Mouse (Mus musculus) bone marrow, adult 2 months (tissue): Measurements from ENCODE around the gene Ccdc180. TPM values are rescaled to one million over a fixed set of nuclear protein-coding genes. Genes with fewer than 3 reads are reported as not detected.

Experiments
- H3K27ac ChIP-seq: fragments of 200-500 bp; 2 replicates; pipeline ENCODE4 v1.5.1; 2012; ENCODE audit warnings: low read depth, mild to moderate bottlenecking, control low read depth, inconsistent platforms, low read length; ENCODE audit not compliant: control insufficient read depth, poor library complexity, insufficient read depth
- H3K4me1 ChIP-seq: fragments of 200-500 bp; 2 replicates; pipeline ENCODE4 v1.6.1; 2011; ENCODE audit warnings: low read length; ENCODE audit not compliant: control insufficient read depth, insufficient read depth
- H3K4me3 ChIP-seq: fragments of 200-500 bp; replicated peaks from 2 replicates; pipeline ENCODE3; 2011; ENCODE audit warnings: mild to moderate bottlenecking, low read depth, low read length, control low read depth; ENCODE audit not compliant: control insufficient read depth
- CTCF ChIP-seq: fragments of 200-500 bp; IDR thresholded peaks from 2 replicates; pipeline ENCODE4 v1.5.1; 2011; ENCODE audit warnings: low read length, control low read depth; ENCODE audit not compliant: control insufficient read depth, insufficient read depth
- POLR2A ChIP-seq: fragments of 200-500 bp; IDR thresholded peaks from 2 replicates; pipeline ENCODE4 v1.6.1; 2011; ENCODE audit warnings: low read depth, mild to moderate bottlenecking, control low read depth, low read length, borderline replicate concordance; ENCODE audit not compliant: control insufficient read depth
- WGBS: fragments of 180-500 bp; shearing (Covaris S2); methylation state at CpG from one replicate; pipeline ENCODE4 v1.1.7; 2018; 5-methylcytosine and 5-hydroxymethylcytosine counted together
- polyA plus RNA-seq: library from polyadenylated mRNA; stranded (reverse); fragments of >200 nt; gene quantifications from 2 replicates; pipeline ENCODE4 v1.2.4, GENCODE M21; 2011; ENCODE audit warnings: low replicate concordance; ENCODE audit not compliant: missing spikeins, insufficient read depth, insufficient read length

The Ccdc180 gene
- polyA plus RNA-seq, 1 experiment, result 1.4 TPM

GRCm38 (mm10) chr4:45889487-45889886 lies 616 bp upstream of the Ccdc180 start:
- no peaks in the 10 kb centered on the region for H3K4me1 ChIP-seq
- 49% methylated on average over 6 of the region's 6 CpGs for WGBS
- TF ChIP-seq CTCF (no peak), POLR2A (no peak)

DNA sequence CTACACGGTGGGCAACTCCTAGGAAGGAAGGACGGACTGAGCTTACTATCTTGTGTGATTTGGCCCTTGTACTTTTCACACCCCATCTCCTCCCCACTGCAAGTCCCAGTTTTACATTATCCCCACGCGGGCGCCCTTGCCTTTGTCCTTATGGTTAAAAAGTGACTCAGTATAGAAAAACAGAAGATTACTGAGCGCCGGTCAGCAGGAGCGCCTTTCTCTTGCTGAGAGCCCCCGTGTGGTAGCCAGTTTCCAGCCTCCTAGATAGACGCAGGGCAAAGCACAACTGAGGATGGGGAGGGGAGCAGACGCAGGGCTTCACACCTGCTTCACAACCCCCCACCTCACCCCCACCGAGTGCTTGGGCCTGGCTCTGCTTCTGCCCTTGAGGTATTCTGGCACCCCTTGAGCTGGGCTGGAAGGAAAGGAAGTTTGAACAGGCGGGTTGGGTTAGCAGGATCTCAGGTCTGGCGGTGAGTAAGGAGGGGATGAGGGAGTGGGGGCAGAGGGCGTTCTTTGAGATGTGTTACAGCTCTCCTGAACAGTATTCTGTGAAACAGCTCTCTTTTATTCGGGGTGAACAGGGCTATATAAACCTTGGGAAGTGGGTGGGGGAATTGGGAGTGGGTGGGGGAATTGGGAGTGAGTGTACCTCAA lies 6.5 kb downstream of the Ccdc180 start:
- Histone ChIP-seq H3K27ac (no peak overlapping the region), H3K4me3 (no peak overlapping the region), H3K4me1 (no peaks in the 10 kb centered on the region)
- no peak for TF ChIP-seq CTCF
- TF ChIP-seq POLR2A, result no peak
- 45% methylated on average over 16 of the region's 16 CpGs for WGBS

More at GRCm38 (mm10) chr4:45889487-45889886, 616 bp upstream of the Ccdc180 start:
- Histone ChIP-seq H3K4me3 (no peak overlapping the region), H3K27ac (peak overlapping the region; percentile 39)

DNA sequence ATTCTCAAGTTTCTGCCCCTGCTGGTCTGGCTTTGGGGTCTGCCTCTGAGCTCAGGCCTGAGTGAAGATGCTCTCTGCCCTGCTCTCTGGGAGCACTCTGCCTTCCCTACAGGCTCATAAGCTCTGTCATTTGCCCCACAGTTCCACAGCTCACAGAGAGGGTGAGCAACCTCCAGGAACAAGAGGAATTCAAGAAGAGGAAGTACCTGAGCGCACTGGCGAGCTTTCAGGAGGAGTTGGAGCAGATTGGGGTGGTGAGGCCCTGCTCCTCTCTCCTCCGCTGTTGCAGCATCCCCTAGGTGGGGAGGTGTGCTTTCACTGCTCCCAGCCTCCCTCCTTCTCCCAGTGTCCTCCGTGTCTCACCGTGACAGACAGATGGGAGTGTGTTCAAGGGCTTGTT lies 8.3 kb downstream of the Ccdc180 start:
- H3K27ac ChIP-seq, result no peak overlapping the region
- WGBS, result 17% methylated on average over 5 of the region's 5 CpGs
- TF ChIP-seq POLR2A (no peak), CTCF (no peak)
- H3K4me1 ChIP-seq, result no peaks in the 10 kb centered on the region
- no peak overlapping the region for H3K4me3 ChIP-seq

- Histone ChIP-seq H3K4me3 (no peak overlapping the region), H3K27ac (no peak overlapping the region), H3K4me1 (no peaks in the 10 kb centered on the region)
- 87% methylated on average over 13 of the region's 13 CpGs for WGBS
- TF ChIP-seq CTCF (no peak), POLR2A (no peak)
Measured at GRCm38 (mm10) chr4:45909256-45909655, 19.2 kb downstream of the Ccdc180 start.

- no peak overlapping the region for H3K27ac ChIP-seq
- 59% methylated on average over 4 of the region's 4 CpGs for WGBS
- H3K4me1 ChIP-seq, result no peaks in the 10 kb centered on the region
- TF ChIP-seq POLR2A (no peak), CTCF (no peak)
- no peak overlapping the region for H3K4me3 ChIP-seq
Measured at GRCm38 (mm10) chr4:45909924-45910323, 19.8 kb downstream of the Ccdc180 start.

DNA sequence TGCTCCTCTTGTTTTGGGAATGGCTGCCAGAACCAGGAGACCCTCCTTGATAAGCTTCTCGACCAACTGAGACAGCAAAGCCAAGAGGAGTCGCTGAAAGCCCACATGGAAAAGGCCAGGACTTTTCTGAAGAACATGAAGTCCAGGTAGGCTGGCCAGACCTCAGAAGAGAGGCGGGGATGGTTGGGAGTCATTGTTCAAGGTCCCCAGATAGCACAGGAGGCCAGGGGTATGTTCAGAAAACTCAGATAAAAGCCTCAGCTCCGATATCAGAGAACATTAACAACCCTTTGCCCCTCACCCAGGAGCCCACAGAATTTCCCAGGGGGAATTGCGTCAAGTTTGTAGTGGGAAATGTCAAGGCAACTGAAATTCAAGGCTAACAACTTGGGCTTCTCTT lies 21.2 kb downstream of the Ccdc180 start:
- 69% methylated on average over 5 of the region's 5 CpGs for WGBS
- H3K4me1 ChIP-seq, result no peaks in the 10 kb centered on the region
- H3K27ac ChIP-seq, result no peak overlapping the region
- H3K4me3 ChIP-seq, result no peak overlapping the region
- no peak for TF ChIP-seq CTCF
- no peak for TF ChIP-seq POLR2A

DNA sequence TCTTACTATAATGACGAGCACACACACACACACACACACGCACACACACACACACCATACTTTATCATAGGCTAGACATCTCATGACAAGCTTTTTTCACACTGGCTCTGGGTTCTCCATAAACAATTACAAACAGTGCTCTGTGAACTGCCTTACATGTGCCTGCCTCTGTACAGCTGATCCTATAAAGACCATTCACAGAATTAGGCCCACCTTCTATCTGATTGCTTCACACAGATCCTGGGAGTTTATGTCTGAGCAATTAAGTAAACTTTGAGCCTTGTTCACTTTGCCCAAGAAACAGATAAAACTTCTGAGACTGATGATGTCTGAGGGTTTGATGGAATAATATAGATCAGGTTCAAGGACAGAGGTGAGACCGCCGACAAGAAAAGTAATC lies 21.8 kb downstream of the Ccdc180 start:
- TF ChIP-seq CTCF (no peak), POLR2A (no peak)
- Histone ChIP-seq H3K4me1 (no peaks in the 10 kb centered on the region), H3K27ac (no peak overlapping the region), H3K4me3 (no peak overlapping the region)
- WGBS, result 78% methylated on average over 4 of the region's 4 CpGs

GRCm38 (mm10) chr4:45917091-45917490 lies 27.0 kb downstream of the Ccdc180 start:
- no peak for TF ChIP-seq POLR2A
- no peak for TF ChIP-seq CTCF
- no peak overlapping the region for H3K27ac ChIP-seq
- no peaks in the 10 kb centered on the region; the same call in 1 of the 2 replicates for H3K4me1 ChIP-seq
- 74% methylated on average over 7 of the region's 7 CpGs for WGBS
- no peak overlapping the region for H3K4me3 ChIP-seq

DNA sequence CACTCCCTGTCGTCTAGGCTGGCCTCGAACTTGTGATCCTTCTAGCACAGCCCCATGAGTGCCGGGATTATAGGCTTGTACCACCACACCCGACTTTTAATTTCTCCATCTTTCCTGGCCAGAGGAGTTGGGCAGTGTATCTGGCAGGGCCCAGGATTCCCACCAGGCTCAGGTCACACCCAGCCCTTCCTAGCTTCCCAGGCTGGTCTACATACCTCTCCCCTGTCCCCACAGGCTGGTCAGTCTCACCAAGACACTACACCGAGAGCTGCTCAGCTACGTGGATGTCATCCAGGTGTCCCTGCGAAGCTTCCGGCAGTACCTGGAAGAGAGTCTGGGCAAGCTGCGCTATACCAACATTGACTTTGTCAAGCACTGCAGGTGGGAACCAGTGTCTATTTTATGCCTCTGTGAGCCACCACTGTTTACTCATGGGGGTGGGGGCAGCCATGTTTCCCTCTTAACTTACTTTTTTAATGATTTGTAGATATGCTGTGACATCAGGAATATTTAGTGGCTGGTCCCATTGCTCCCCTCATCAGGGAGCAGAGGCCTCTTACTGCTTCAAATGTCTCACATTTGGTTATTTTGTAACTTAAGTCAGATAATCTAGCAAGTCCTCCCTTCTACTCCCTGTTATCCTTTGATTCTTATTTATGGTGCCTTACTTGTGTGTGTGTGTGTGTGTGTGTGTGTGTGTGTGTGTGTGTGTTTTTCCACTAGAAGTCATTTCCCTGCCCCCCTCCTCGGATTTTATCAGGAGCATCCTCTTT lies 31.7 kb downstream of the Ccdc180 start:
- H3K4me1 ChIP-seq, result no peaks in the 10 kb centered on the region; the same call in 1 of the 2 replicates
- WGBS, result 84% methylated on average over 10 of the region's 10 CpGs
- TF ChIP-seq POLR2A (no peak), CTCF (no peak)
- H3K4me3 ChIP-seq, result no peak overlapping the region
- H3K27ac ChIP-seq, result no peak overlapping the region
